Mouse (Mus musculus) limb, embryonic 14.5 days (tissue): ENCODE results near the gene Pigs. TPM values are rescaled to one million over a fixed set of nuclear protein-coding genes. Genes with fewer than 3 reads are reported as not detected.

ENCODE experiments used
- ATAC-seq: fragments of 200-750 bp; cut with Nextera tagmentation; 2 replicates; pipeline ENCODE4 v1.8.0; 2017; ENCODE audit warnings: low read depth, moderate number of reproducible peaks, moderate TSS enrichment; ENCODE audit not compliant: low FRiP score
- DNase-seq: peaks from one replicate; pipeline ENCODE4 v3.0.0-alpha.2; 2015; ENCODE audit warnings: low spot score
- H3K27ac ChIP-seq: fragments of 300-500 bp; sonication (generic); replicated peaks from 2 replicates; pipeline ENCODE4 v1.5.1; 2014; ENCODE audit warnings: low read depth, mild to moderate bottlenecking, low read length, moderate library complexity, mixed read lengths
- H3K27me3 ChIP-seq: fragments of 300-500 bp; sonication (generic); 2 replicates; pipeline ENCODE4 v1.6.1; 2014; ENCODE audit warnings: low read length, mixed read lengths; ENCODE audit not compliant: control insufficient read depth, insufficient read depth
- H3K36me3 ChIP-seq: fragments of 300-500 bp; sonication (generic); 2 replicates; pipeline ENCODE4 v1.6.1; 2014; ENCODE audit warnings: mild to moderate bottlenecking, low read length, moderate library complexity, mixed read lengths; ENCODE audit not compliant: control insufficient read depth, insufficient read depth
- H3K4me1 ChIP-seq: fragments of 300-500 bp; sonication (generic); 2 replicates; pipeline ENCODE4 v1.6.1; 2014; ENCODE audit warnings: antibody characterized with exemption, low read length, mixed read lengths; ENCODE audit not compliant: control insufficient read depth, insufficient read depth
- H3K4me2 ChIP-seq: fragments of 300-500 bp; sonication (generic); replicated peaks from 2 replicates; pipeline ENCODE4 v1.6.1; 2014; ENCODE audit warnings: low read depth, mild to moderate bottlenecking, low read length, moderate library complexity; ENCODE audit not compliant: severe bottlenecking
- H3K4me3 ChIP-seq: fragments of 300-500 bp; sonication (generic); replicated peaks from 2 replicates; pipeline ENCODE4 v1.5.1; 2014; ENCODE audit warnings: low read length
- H3K9ac ChIP-seq: fragments of 300-500 bp; sonication (generic); 2 replicates; pipeline ENCODE4 v1.6.1; 2014; ENCODE audit warnings: mild to moderate bottlenecking, low read depth, low read length, moderate library complexity; ENCODE audit not compliant: severe bottlenecking
- H3K9me3 ChIP-seq: fragments of 300-500 bp; sonication (generic); 2 replicates; pipeline ENCODE4 v1.6.1; 2016; ENCODE audit warnings: low read length; ENCODE audit not compliant: control insufficient read depth
- POLR2A ChIP-seq: fragments of 200-500 bp; IDR thresholded peaks from 2 replicates; pipeline ENCODE4 v1.8.0; 2012; ENCODE audit warnings: inconsistent platforms, mild to moderate bottlenecking, moderate library complexity, borderline replicate concordance; ENCODE audit not compliant: insufficient read depth, insufficient read length; ENCODE audit errors: extremely low read depth
- WGBS: fragments of 180-500 bp; shearing (Covaris S2); extraction: QIAGEN DNeasy Blood & Tissue Kit; methylation state at CpG from one replicate; pipeline ENCODE4 v1.1.7; 2014; 5-methylcytosine and 5-hydroxymethylcytosine counted together
- polyA plus RNA-seq, 2 experiments: library from polyadenylated mRNA; depleted of rRNA in 1 of 2; stranded (reverse) in 1 of 2; unstranded in 1 of 2; fragments of >200 nt; fragmentation: Nextera tagmentation in 1 of 2; extraction: Ambion mirVana in 1 of 2; gene quantifications; 2 replicates each; pipeline versions ENCODE4 v1.2.1 to v1.2.3; 2012 to 2014

Gene Pigs
- polyA plus RNA-seq, 2 experiments, result 79.7 to 95.5 TPM

DNA sequence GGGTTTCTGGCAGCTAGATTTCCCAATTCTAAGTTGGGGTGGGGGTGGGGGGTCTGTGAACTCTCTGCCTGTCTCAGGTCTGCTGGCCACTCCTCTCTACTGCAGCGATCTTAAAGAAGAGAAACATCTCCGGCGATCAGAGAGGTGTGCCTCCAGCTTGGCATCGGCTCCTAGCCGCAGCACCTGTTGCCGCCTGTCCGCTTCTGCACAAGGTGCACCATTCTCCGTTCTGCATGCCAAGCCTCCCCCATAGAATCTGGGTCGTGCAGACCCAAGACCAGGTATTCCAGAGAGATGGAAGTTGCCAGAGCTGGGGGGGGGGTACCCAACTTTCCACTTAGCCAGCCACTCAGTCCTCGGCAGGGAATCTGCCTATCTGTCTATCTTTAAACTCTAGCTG is 57.6 kb downstream of the Pigs start:
- ATAC-seq (no peak), DNase-seq (no peak)
- TF ChIP-seq POLR2A, result no peak
- H3K27ac ChIP-seq, result no peak overlapping the region
- no peaks in the 10 kb centered on the region for H3K9me3 ChIP-seq
- no peak overlapping the region for H3K9ac ChIP-seq
- no peak overlapping the region for H3K4me2 ChIP-seq
- no peaks in the 10 kb centered on the region for H3K27me3 ChIP-seq
- 74% methylated on average over 10 of the region's 10 CpGs for WGBS
- H3K36me3 ChIP-seq, result no peaks in the 10 kb centered on the region
- H3K4me3 ChIP-seq, result no peak overlapping the region
- no peaks in the 10 kb centered on the region for H3K4me1 ChIP-seq

- H3K27me3 ChIP-seq, result no peaks in the 10 kb centered on the region
- no peak within 1 kb of the TSS for H3K4me3 ChIP-seq
- H3K27ac ChIP-seq, result no peak within 1 kb of the TSS
- H3K9me3 ChIP-seq, result no peaks in the 10 kb centered on the region
- no peak for ATAC-seq
- WGBS, result 69% methylated on average over 12 of the region's 14 CpGs
- no peaks in the 10 kb centered on the region for H3K36me3 ChIP-seq
- no peak within 1 kb of the TSS for H3K4me2 ChIP-seq
- no peak for TF ChIP-seq POLR2A
- no peak within 1 kb of the TSS for H3K9ac ChIP-seq
- no peak for DNase-seq
- H3K4me1 ChIP-seq, result no peaks in the 10 kb centered on the region
Measured at GRCm38 (mm10) chr11:78386508-78387043, 58.4 kb downstream of the Pigs start, which contains the start of gene Foxn1. TSS of gene Foxn1 (minus strand) at chr11:78386558.

Other genes with a start within 250 kb of the Pigs start
- 34.4 and 42.2 TPM in 2 replicates for gene Eral1, start 248.0 kb upstream of the Pigs start, polyA plus RNA-seq (2012; rRNA removed)
- 35.8 and 38.4 TPM in 2 replicates for gene Eral1, start 248.0 kb upstream of the Pigs start, polyA plus RNA-seq (2014; fragmentation: Nextera tagmentation; extraction: Ambion mirVana)
- 11.7 and 15.9 TPM in 2 replicates for gene Fam222b, start 233.8 kb upstream of the Pigs start, polyA plus RNA-seq (2012; rRNA removed)
- gene Fam222b, start 233.8 kb upstream of the Pigs start, polyA plus RNA-seq (2014; fragmentation: Nextera tagmentation; extraction: Ambion mirVana), result 13.3 and 18.1 TPM in 2 replicates
- gene Traf4, start 162.8 kb upstream of the Pigs start, polyA plus RNA-seq (2012; rRNA removed), result 159 and 212 TPM in 2 replicates
- 59.0 and 67.7 TPM in 2 replicates for gene Traf4, start 162.8 kb upstream of the Pigs start, polyA plus RNA-seq (2014; fragmentation: Nextera tagmentation; extraction: Ambion mirVana)
- gene Nek8, start 151.7 kb upstream of the Pigs start, polyA plus RNA-seq (2012; rRNA removed), result 38.3 and 46.4 TPM in 2 replicates
- gene Nek8, start 151.7 kb upstream of the Pigs start, polyA plus RNA-seq (2014; fragmentation: Nextera tagmentation; extraction: Ambion mirVana), result 11.9 and 17.2 TPM in 2 replicates
- gene Tlcd1, start 151.7 kb upstream of the Pigs start, polyA plus RNA-seq (2012; rRNA removed), result 43.3 and 48.4 TPM in 2 replicates
- 19.4 and 21.4 TPM in 2 replicates for gene Tlcd1, start 151.7 kb upstream of the Pigs start, polyA plus RNA-seq (2014; fragmentation: Nextera tagmentation; extraction: Ambion mirVana)
- gene Rpl23a, start 144.8 kb upstream of the Pigs start, polyA plus RNA-seq (2012; rRNA removed), result 1,666 and 3,231 TPM in 2 replicates
- 1,710 and 1,819 TPM in 2 replicates for gene Rpl23a, start 144.8 kb upstream of the Pigs start, polyA plus RNA-seq (2014; fragmentation: Nextera tagmentation; extraction: Ambion mirVana)
- gene Rab34, start 140.0 kb upstream of the Pigs start, polyA plus RNA-seq (2012; rRNA removed), result 163 and 228 TPM in 2 replicates
- gene Rab34, start 140.0 kb upstream of the Pigs start, polyA plus RNA-seq (2014; fragmentation: Nextera tagmentation; extraction: Ambion mirVana), result 171 and 181 TPM in 2 replicates
- 1.7 and 1.9 TPM in 2 replicates for gene Proca1, start 135.0 kb upstream of the Pigs start, polyA plus RNA-seq (2012; rRNA removed)
- 2.1 and 3.2 TPM in 2 replicates for gene Proca1, start 135.0 kb upstream of the Pigs start, polyA plus RNA-seq (2014; fragmentation: Nextera tagmentation; extraction: Ambion mirVana)
- gene Sdf2, start 82.7 kb upstream of the Pigs start, polyA plus RNA-seq (2012; rRNA removed), result 125 and 140 TPM in 2 replicates
- gene Sdf2, start 82.7 kb upstream of the Pigs start, polyA plus RNA-seq (2014; fragmentation: Nextera tagmentation; extraction: Ambion mirVana), result 93.8 and 107 TPM in 2 replicates
- 30.6 and 31.4 TPM in 2 replicates for gene Supt6, start 82.4 kb upstream of the Pigs start, polyA plus RNA-seq (2012; rRNA removed)
- 27.7 and 30.8 TPM in 2 replicates for gene Supt6, start 82.4 kb upstream of the Pigs start, polyA plus RNA-seq (2014; fragmentation: Nextera tagmentation; extraction: Ambion mirVana)
- 58.7 and 61.7 TPM in 2 replicates for gene 2610507B11Rik, start 66.7 kb upstream of the Pigs start, polyA plus RNA-seq (2012; rRNA removed)
- 72.6 and 82.1 TPM in 2 replicates for gene 2610507B11Rik, start 66.7 kb upstream of the Pigs start, polyA plus RNA-seq (2014; fragmentation: Nextera tagmentation; extraction: Ambion mirVana)
- gene BC030499, start 37.6 kb upstream of the Pigs start, polyA plus RNA-seq (2012; rRNA removed), result 0.40 and 0.58 TPM in 2 replicates
- gene BC030499, start 37.6 kb upstream of the Pigs start, polyA plus RNA-seq (2014; fragmentation: Nextera tagmentation; extraction: Ambion mirVana), result 0.21 and 0.23 TPM in 2 replicates
- 56.6 and 57.3 TPM in 2 replicates for gene Spag5, start 26.9 kb upstream of the Pigs start, polyA plus RNA-seq (2012; rRNA removed)
- 28.7 and 31.2 TPM in 2 replicates for gene Spag5, start 26.9 kb upstream of the Pigs start, polyA plus RNA-seq (2014; fragmentation: Nextera tagmentation; extraction: Ambion mirVana)
- 9.2 and 11.9 TPM in 2 replicates for gene Aldoc, start 5.4 kb upstream of the Pigs start, polyA plus RNA-seq (2012; rRNA removed)
- gene Aldoc, start 5.4 kb upstream of the Pigs start, polyA plus RNA-seq (2014; fragmentation: Nextera tagmentation; extraction: Ambion mirVana), result 8.3 and 11.3 TPM in 2 replicates
- gene Unc119, start 15.1 kb downstream of the Pigs start, polyA plus RNA-seq (2012; rRNA removed), result 114 and 143 TPM in 2 replicates
- gene Unc119, start 15.1 kb downstream of the Pigs start, polyA plus RNA-seq (2014; fragmentation: Nextera tagmentation; extraction: Ambion mirVana), result 55.7 and 66.9 TPM in 2 replicates
- 0.96 and 1.1 TPM in 2 replicates for gene Foxn1, start 58.1 kb downstream of the Pigs start, polyA plus RNA-seq (2012; rRNA removed)
- gene Foxn1, start 58.1 kb downstream of the Pigs start, polyA plus RNA-seq (2014; fragmentation: Nextera tagmentation; extraction: Ambion mirVana), result 1.9 and 2.0 TPM in 2 replicates
- 0.03 TPM in 1 of 2 replicates, not detected in the other for gene Slc13a2, start 93.8 kb downstream of the Pigs start, polyA plus RNA-seq (2012; rRNA removed)
- gene Slc13a2, start 93.8 kb downstream of the Pigs start, polyA plus RNA-seq (2014; fragmentation: Nextera tagmentation; extraction: Ambion mirVana), result 0.10 TPM in 1 of 2 replicates, not detected in the other
- 14.8 and 20.9 TPM in 2 replicates for gene Slc46a1, start 137.3 kb downstream of the Pigs start, polyA plus RNA-seq (2012; rRNA removed)
- 19.9 and 20.3 TPM in 2 replicates for gene Slc46a1, start 137.3 kb downstream of the Pigs start, polyA plus RNA-seq (2014; fragmentation: Nextera tagmentation; extraction: Ambion mirVana)
- gene Sarm1, start 169.3 kb downstream of the Pigs start, polyA plus RNA-seq (2012; rRNA removed), result 2.1 TPM in 2 replicates
- 1.7 and 2.6 TPM in 2 replicates for gene Sarm1, start 169.3 kb downstream of the Pigs start, polyA plus RNA-seq (2014; fragmentation: Nextera tagmentation; extraction: Ambion mirVana)
- gene Vtn, start 170.7 kb downstream of the Pigs start, polyA plus RNA-seq (2012; rRNA removed), result 1.3 and 1.5 TPM in 2 replicates
- gene Vtn, start 170.7 kb downstream of the Pigs start, polyA plus RNA-seq (2014; fragmentation: Nextera tagmentation; extraction: Ambion mirVana), result 0.41 and 0.43 TPM in 2 replicates
- gene Sebox, start 175.0 kb downstream of the Pigs start, polyA plus RNA-seq (2012; rRNA removed), result not detected in 2 replicates
- not detected in 2 replicates for gene Sebox, start 175.0 kb downstream of the Pigs start, polyA plus RNA-seq (2014; fragmentation: Nextera tagmentation; extraction: Ambion mirVana)
- gene Tmem199, start 183.8 kb downstream of the Pigs start, polyA plus RNA-seq (2012; rRNA removed), result 30.2 and 39.8 TPM in 2 replicates
- 39.7 and 40.1 TPM in 2 replicates for gene Tmem199, start 183.8 kb downstream of the Pigs start, polyA plus RNA-seq (2014; fragmentation: Nextera tagmentation; extraction: Ambion mirVana)
- gene Poldip2, start 183.8 kb downstream of the Pigs start, polyA plus RNA-seq (2012; rRNA removed), result 110 and 111 TPM in 2 replicates
- 164 and 166 TPM in 2 replicates for gene Poldip2, start 183.8 kb downstream of the Pigs start, polyA plus RNA-seq (2014; fragmentation: Nextera tagmentation; extraction: Ambion mirVana)
- gene Tnfaip1, start 207.9 kb downstream of the Pigs start, polyA plus RNA-seq (2012; rRNA removed), result 55.7 and 58.5 TPM in 2 replicates
- gene Tnfaip1, start 207.9 kb downstream of the Pigs start, polyA plus RNA-seq (2014; fragmentation: Nextera tagmentation; extraction: Ambion mirVana), result 83.4 and 87.0 TPM in 2 replicates
- gene Ift20, start 207.9 kb downstream of the Pigs start, polyA plus RNA-seq (2012; rRNA removed), result 105 and 133 TPM in 2 replicates
- 176 and 185 TPM in 2 replicates for gene Ift20, start 207.9 kb downstream of the Pigs start, polyA plus RNA-seq (2014; fragmentation: Nextera tagmentation; extraction: Ambion mirVana)
- 42.6 and 44.5 TPM in 2 replicates for gene Tmem97, start 222.4 kb downstream of the Pigs start, polyA plus RNA-seq (2012; rRNA removed)
- 82.9 and 103 TPM in 2 replicates for gene Tmem97, start 222.4 kb downstream of the Pigs start, polyA plus RNA-seq (2014; fragmentation: Nextera tagmentation; extraction: Ambion mirVana)